Mouse (Mus musculus) CH12.LX (cell line): ENCODE measurements around the gene Cth. TPM values are rescaled to one million over a fixed set of nuclear protein-coding genes. Genes with fewer than 3 reads are reported as not detected.
A peak's percentile ranks its signal among the peaks of the same experiment; 100 is the strongest.

Source experiments
- DNase-seq: peaks from one replicate; pipeline ENCODE4 v3.0.0-alpha.2; 2013; ENCODE audit errors: extremely low read depth
- H3K27ac ChIP-seq: 2 replicates; pipeline ENCODE4 v1.5.1; 2012; ENCODE audit warnings: low read depth, mild to moderate bottlenecking, control low read depth, moderate library complexity; ENCODE audit not compliant: insufficient read depth
- H3K27me3 ChIP-seq: replicated peaks from 2 replicates; pipeline ENCODE3; 2012; ENCODE audit warnings: inconsistent platforms
- H3K36me3 ChIP-seq, 2 experiments: replicated peaks in 1 of 2; 2 replicates each; pipeline versions ENCODE3 to v1.6.1; 2012; ENCODE audit warnings: inconsistent platforms in 1 of 2, low read length in 1 of 2, mild to moderate bottlenecking in 1 of 2, mixed read lengths in 1 of 2, moderate library complexity in 1 of 2; ENCODE audit not compliant: control insufficient read depth in 1 of 2, insufficient read depth in 1 of 2
- H3K4me1 ChIP-seq, 2 experiments: 2 replicates each; pipeline ENCODE4 v1.6.1; 2012; ENCODE audit warnings: inconsistent platforms in 1 of 2, moderate library complexity in 1 of 2; ENCODE audit not compliant: insufficient read depth in 2 of 2, control insufficient read depth in 1 of 2
- H3K4me2 ChIP-seq: 2 replicates; pipeline ENCODE4 v1.6.1; 2012; ENCODE audit warnings: low read depth, mild to moderate bottlenecking, control low read depth; ENCODE audit not compliant: poor library complexity, insufficient read depth, severe bottlenecking
- H3K4me3 ChIP-seq, 3 experiments: fragments of 150-350 bp in 1 of 3; sonication (generic) in 1 of 3; replicated peaks in 1 of 3; 2 replicates each; pipeline versions ENCODE3 to v1.5.1; 2011 to 2012; ENCODE audit warnings: low read depth in 2 of 3, low read length in 2 of 3, mild to moderate bottlenecking in 2 of 3, moderate library complexity in 2 of 3, control low read depth in 1 of 3, improper control_type of control experiment in 1 of 3, inconsistent platforms in 1 of 3, mixed read lengths in 1 of 3; ENCODE audit not compliant: poor library complexity in 1 of 3
- H3K79me2 ChIP-seq: replicated peaks from 2 replicates; pipeline ENCODE4 v1.6.1; 2012; ENCODE audit warnings: mild to moderate bottlenecking, moderate library complexity; ENCODE audit not compliant: control insufficient read depth, poor library complexity, insufficient read depth, severe bottlenecking; ENCODE audit errors: extremely low read depth
- H3K9ac ChIP-seq: 2 replicates; pipeline ENCODE4 v1.6.1; 2012; ENCODE audit warnings: low read depth, mild to moderate bottlenecking, control low read depth, moderate library complexity; ENCODE audit not compliant: insufficient read depth
- H3K9me3 ChIP-seq: replicated peaks from 2 replicates; pipeline ENCODE3; 2012; ENCODE audit warnings: low read length, inconsistent platforms, mixed read lengths
- E2F4 ChIP-seq: IDR thresholded peaks from 2 replicates; pipeline ENCODE4 v1.6.1; 2011; ENCODE audit warnings: low read depth, low read length, improper control_type of control experiment; ENCODE audit not compliant: insufficient replicate concordance
- EP300 ChIP-seq: IDR thresholded peaks from 2 replicates; pipeline ENCODE4 v1.6.1; 2011; ENCODE audit warnings: low read length, improper control_type of control experiment
- ETS1 ChIP-seq: conservative IDR thresholded peaks from 2 replicates; pipeline ENCODE4 v1.6.1; 2012; ENCODE audit warnings: low read depth, mild to moderate bottlenecking, inconsistent platforms, low read length, improper control_type of control experiment, moderate library complexity
- GABPA ChIP-seq: IDR thresholded peaks from 2 replicates; pipeline ENCODE4 v1.6.1; 2012; ENCODE audit warnings: low read depth, low read length, improper control_type of control experiment, inconsistent platforms; ENCODE audit not compliant: insufficient replicate concordance
- IRF4 ChIP-seq: IDR thresholded peaks from 2 replicates; pipeline ENCODE4 v1.6.1; 2014; ENCODE audit warnings: low read depth, mild to moderate bottlenecking, inconsistent platforms, low read length, improper control_type of control experiment
- JUN ChIP-seq: IDR thresholded peaks from 2 replicates; pipeline ENCODE4 v1.6.1; 2011; ENCODE audit warnings: low read depth, mild to moderate bottlenecking, low read length, improper control_type of control experiment, moderate library complexity; ENCODE audit not compliant: insufficient read depth
- JUND ChIP-seq: conservative IDR thresholded peaks from 2 replicates; pipeline ENCODE4 v1.6.1; 2011; ENCODE audit warnings: low read depth, low read length, improper control_type of control experiment
- KAT2A ChIP-seq: IDR thresholded peaks from 2 replicates; pipeline ENCODE4 v1.6.1; 2012; ENCODE audit warnings: low read length, improper control_type of control experiment, inconsistent platforms; ENCODE audit not compliant: insufficient replicate concordance
- MAFK ChIP-seq: IDR thresholded peaks from 2 replicates; pipeline ENCODE4 v1.6.1; 2011; ENCODE audit warnings: low read length, improper control_type of control experiment; ENCODE audit not compliant: insufficient replicate concordance
- MAX ChIP-seq: IDR thresholded peaks from 2 replicates; pipeline ENCODE4 v1.6.1; 2011; ENCODE audit warnings: low read length, improper control_type of control experiment
- MXI1 ChIP-seq: IDR thresholded peaks from 2 replicates; pipeline ENCODE4 v1.6.1; 2011; ENCODE audit warnings: mild to moderate bottlenecking, low read depth, low read length, improper control_type of control experiment
- MYC ChIP-seq: IDR thresholded peaks from 2 replicates; pipeline ENCODE4 v1.6.1; 2011; ENCODE audit warnings: low read depth, mild to moderate bottlenecking, improper control_type of control experiment, low read length
- NELFE ChIP-seq: IDR thresholded peaks from 2 replicates; pipeline ENCODE4 v1.6.1; 2011; ENCODE audit warnings: low read depth, low read length, improper control_type of control experiment
- POLR2AphosphoS2 ChIP-seq: IDR thresholded peaks from 2 replicates; pipeline ENCODE4 v1.6.1; 2011; ENCODE audit warnings: low read depth, low read length, improper control_type of control experiment
- TBP ChIP-seq: conservative IDR thresholded peaks from 2 replicates; pipeline ENCODE4 v1.6.1; 2011; ENCODE audit warnings: low read depth, low read length, improper control_type of control experiment
- UBTF ChIP-seq: IDR thresholded peaks from 2 replicates; pipeline ENCODE4 v1.6.1; 2012; ENCODE audit warnings: low read depth, mild to moderate bottlenecking, inconsistent platforms, low read length, improper control_type of control experiment, moderate library complexity
- ZC3H11A ChIP-seq: IDR thresholded peaks from 2 replicates; pipeline ENCODE4 v1.6.1; 2012; ENCODE audit warnings: low read depth, mild to moderate bottlenecking, inconsistent platforms, low read length, improper control_type of control experiment
- ZNF384 ChIP-seq: IDR thresholded peaks from 2 replicates; pipeline ENCODE4 v1.6.1; 2012; ENCODE audit warnings: low read depth, low read length, improper control_type of control experiment, inconsistent platforms
- dilution Hi-C: fragments of 300-500 bp; cut with MboI; formaldehyde crosslinking; loops from 2 replicates; pipeline ENCODE4 v1.14.3; 2020; ENCODE audit warnings: low sequenced_read_pairs; ENCODE audit not compliant: extremely low pct_unique_long_range_greater_than_20kb, extremely low pct_ligation_motif_present
- in situ Hi-C: fragments of 300-500 bp; cut with MboI; formaldehyde crosslinking; loops from 3 replicates; pipeline ENCODE4 v1.14.3; 2019; ENCODE audit warnings: low sequenced_read_pairs, low pct_ligation_motif_present, low pct_unique_long_range_greater_than_20kb, mixed read lengths
- polyA plus RNA-seq: library from polyadenylated mRNA; unstranded; fragments of >175 nt; gene quantifications from 2 replicates; pipeline ENCODE4 v1.2.1, GENCODE M21; 2012; ENCODE audit warnings: low read depth; ENCODE audit not compliant: insufficient read length
- total RNA-seq, 2 experiments: library from RNA; depleted of rRNA; stranded (reverse); fragments of 300-350 nt in 1 of 2; fragments of >200 nt in 1 of 2; gene quantifications; 2 replicates each; pipeline ENCODE4 v1.2.3; 2012 to 2014

The Cth gene
- total and polyA plus RNA-seq, 3 experiments = 187 to 637 (median 370) TPM

DNA sequence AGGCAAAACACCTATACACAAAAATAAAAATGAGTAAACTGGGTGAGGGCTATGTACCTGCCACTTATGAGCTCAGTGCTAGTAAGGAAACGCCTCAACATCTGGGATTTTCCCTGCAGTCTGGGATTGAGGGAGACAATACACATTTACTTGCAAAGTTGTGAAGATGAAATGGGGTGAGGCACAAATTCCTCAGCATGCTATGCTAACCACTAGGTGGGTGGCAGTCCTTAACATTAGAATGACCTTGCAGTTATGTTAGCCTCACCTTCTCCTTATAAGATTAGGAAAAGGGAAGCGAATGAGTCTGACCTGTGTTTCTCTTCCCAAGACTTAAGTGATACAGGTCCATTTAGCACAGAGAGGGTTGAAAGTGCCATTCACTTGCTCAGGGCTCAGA, 3.5 kb downstream of the Cth start:
- Histone ChIP-seq H3K27ac (no peak overlapping the region), H3K79me2 (peaks cover 76% of the 10 kb centered on the region), H3K4me3 (no peak overlapping the region), H3K9ac (no peak overlapping the region), H3K9me3 (no peaks in the 10 kb centered on the region), H3K4me2 (peak overlapping the region; percentile 72), H3K36me3 (peaks cover 48 to 55% of the 10 kb centered on the region in 2 experiments), H3K4me1 (peaks cover 14 to 40% of the 10 kb centered on the region in 2 experiments; a peak in 3 of 4 replicates), H3K27me3 (no peaks in the 10 kb centered on the region)
- no peak for TF ChIP-seq EP300
- no peak for TF ChIP-seq TBP
- TF ChIP-seq MAX = no peak
- no peak for TF ChIP-seq ZC3H11A
- TF ChIP-seq UBTF = no peak
- TF ChIP-seq GABPA = no peak
- TF ChIP-seq IRF4 = no peak
- TF ChIP-seq JUN = no peak
- no peak for TF ChIP-seq MXI1
- no peak for TF ChIP-seq NELFE
- no peak for TF ChIP-seq POLR2AphosphoS2
- no peak for TF ChIP-seq E2F4
- no peak for DNase-seq
- dilution Hi-C loops (no loop called here), in situ Hi-C loops (loop anchor here (10.0 kb wide), 1 partner anchor 213 kb away; no protein-coding TSS in a partner anchor)

DNA sequence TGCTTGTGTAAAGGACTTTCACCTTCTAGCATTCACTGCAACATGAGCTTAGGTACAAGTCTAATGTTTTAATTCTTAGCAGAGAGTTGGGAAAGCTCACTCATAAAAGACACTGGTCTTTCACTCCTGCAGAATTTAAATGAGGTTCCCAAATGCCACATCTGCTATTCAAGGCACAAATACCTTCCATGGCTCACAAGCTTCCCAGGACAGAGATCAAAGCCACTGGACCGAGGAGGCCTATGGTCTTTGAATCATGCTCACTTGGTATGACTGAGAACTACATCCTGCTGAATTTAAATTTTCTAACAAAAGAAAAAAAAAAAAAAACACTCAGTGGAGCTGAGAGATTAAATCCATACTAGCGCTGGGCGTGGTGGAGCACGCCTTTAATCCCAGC, 8.5 kb downstream of the Cth start:
- dilution Hi-C loops = no loop called here
- Histone ChIP-seq H3K4me1 (peaks cover 13 to 23% of the 10 kb centered on the region in 2 experiments), H3K4me3 (no peak overlapping the region), H3K4me2 (no peak overlapping the region), H3K27me3 (no peaks in the 10 kb centered on the region), H3K9me3 (no peaks in the 10 kb centered on the region), H3K27ac (no peak overlapping the region), H3K79me2 (peaks cover 50% of the 10 kb centered on the region), H3K36me3 (peaks cover 75 to 84% of the 10 kb centered on the region in 2 experiments), H3K9ac (no peak overlapping the region)
- TF ChIP-seq IRF4 (no peak), UBTF (no peak), MYC (no peak), ETS1 (no peak), JUND (no peak), MAFK (no peak), KAT2A (no peak), ZNF384 (no peak)
- no peak for DNase-seq
- in situ Hi-C loops = no loop called here
